Mouse (Mus musculus) stomach, postnatal 0 days (tissue): Measurements from ENCODE around the gene Tmem230.

Experiments used
- CTCF ChIP-seq: IDR thresholded peaks from 2 replicates; pipeline ENCODE4 v1.5.1; 2016; ENCODE audit warnings: antibody characterized with exemption, low read depth, mild to moderate bottlenecking, moderate library complexity
- EP300 ChIP-seq: optimal IDR thresholded peaks from 2 replicates; pipeline ENCODE3; 2016; ENCODE audit warnings: antibody characterized with exemption

DNA sequence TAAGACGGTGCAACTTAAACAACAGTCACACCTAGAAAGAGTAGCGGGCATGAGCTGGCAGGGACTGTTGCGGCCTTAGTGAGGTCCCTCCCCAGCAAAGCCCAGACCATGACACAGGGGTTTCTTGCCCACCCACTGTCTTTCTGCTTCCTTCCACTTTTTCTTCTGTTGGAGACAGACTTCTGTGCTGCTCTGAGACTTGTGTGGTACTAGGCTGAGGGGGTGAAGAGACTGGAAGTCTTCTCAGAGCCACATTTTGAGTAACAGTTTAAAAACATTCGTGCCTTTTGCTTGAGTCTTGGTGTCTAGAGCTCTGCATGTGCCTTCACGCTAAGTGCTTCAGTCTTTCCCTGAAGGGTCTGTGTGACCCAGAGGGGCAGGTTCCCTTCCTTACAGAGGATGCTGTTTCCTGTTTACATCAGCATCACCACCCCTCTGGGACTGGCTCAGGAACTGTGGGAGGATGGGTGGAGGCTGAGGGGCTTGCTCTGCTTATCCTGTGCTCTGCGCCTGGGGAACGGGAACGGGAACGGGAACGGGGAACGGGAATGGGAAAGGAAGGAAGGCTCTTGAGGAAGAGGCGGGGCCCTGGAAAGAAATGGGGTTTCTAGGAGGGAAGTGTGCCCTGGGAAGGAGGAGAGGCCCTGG is 37.0 kb upstream of the Tmem230 start:
- TF ChIP-seq CTCF (no peak), EP300 (no peak)
